ENCODE assay signal across 10 mouse cellular contexts in the genomic region with DNA sequence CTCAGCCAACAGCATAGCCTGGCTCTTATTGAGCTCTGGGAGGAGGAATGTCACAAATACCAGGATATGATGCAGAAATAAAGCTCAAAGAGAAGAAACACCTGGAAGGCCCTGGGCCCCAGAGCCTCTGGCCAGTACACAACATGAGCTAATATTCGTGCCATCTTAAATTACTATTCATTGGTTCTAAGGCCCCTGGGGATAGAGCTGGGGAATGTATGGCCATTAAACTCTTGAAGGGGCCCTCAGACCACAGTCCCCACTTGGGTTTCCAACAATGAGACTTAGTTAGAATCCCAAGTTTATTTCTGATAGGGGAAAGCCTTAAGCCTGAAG.
A peak's percentile ranks its signal among the peaks of the same experiment; 100 is the strongest.
DNase-seq lines count a peak whose midpoint lies in the region; ATAC-seq and TF ChIP-seq lines count a peak whose summit lies in the region.
"Had no signal": no experiment of that assay in that cellular context is flagged by ENCODE, and none has a peak within 500 bp of the region (broad histone marks: within the 10 kb centered on the region; RNA-seq: fewer than 3 reads in every experiment).

No protein-coding gene starts in this region.

- H3K4me2 ChIP-seq in hindbrain, embryonic 13.5 days, result 0 out of 2 replicates have a peak overlapping the region, but pooled peaks have one; percentile 11
- no peak overlapping the region for H3K4me2 ChIP-seq in hindbrain, embryonic 11.5 days (replicated peaks; ENCODE audit: low read depth, low read length)
- H3K4me2 ChIP-seq in lung, embryonic 16.5 days (ENCODE audit: low read depth, low read length), result no peak overlapping the region
- 0 out of 2 replicates have a peak overlapping the region, but pooled peaks have one; percentile 34 for H3K4me2 ChIP-seq in neural tube, embryonic 15.5 days

- no peak for ATAC-seq in hindbrain, embryonic 13.5 days (ENCODE audit: low FRiP score)
- no peak; the same call in 1 of the 2 replicates for ATAC-seq in hindbrain, embryonic 11.5 days (ENCODE audit: low FRiP score)
- peak; percentile 8; the same call in 1 of the 2 replicates for ATAC-seq in lung, embryonic 16.5 days (ENCODE audit: low read depth)
- 0 out of 2 replicates have a peak, but pooled peaks have one; percentile 30 for ATAC-seq in neural tube, embryonic 15.5 days (ENCODE audit: low FRiP score)

- H3K9me3 ChIP-seq in hindbrain, embryonic 13.5 days, result no peaks in the 10 kb centered on the region
- no peaks in the 10 kb centered on the region for H3K9me3 ChIP-seq in hindbrain, embryonic 11.5 days (ENCODE audit: control insufficient read depth, low read length)
- H3K9me3 ChIP-seq in lung, embryonic 16.5 days (ENCODE audit: control insufficient read depth, low read length), result no peaks in the 10 kb centered on the region; the same call in 1 of the 2 replicates
- no peaks in the 10 kb centered on the region for H3K9me3 ChIP-seq in neural tube, embryonic 15.5 days (replicated peaks)

- no peak for TF ChIP-seq CTCF in embryonic fibroblast, embryonic 13.5 days (IDR thresholded peaks at IDR 0.05; ENCODE audit: borderline replicate concordance, insufficient read depth, low read length)

- DNase-seq in hindbrain, embryonic 11.5 days (ENCODE audit: low spot score), result no peak
- DNase-seq in lung, postnatal 25 days (ENCODE audit: low spot score), result no peak
- no peak for DNase-seq in ovary, adult 18-20 months (ENCODE audit: low spot score)
- DNase-seq in embryo, embryonic 9.5 days (ENCODE audit: extremely low spot score), result no peak
- DNase-seq: cerebellum, postnatal 36 days; spleen, adult 18-20 months had no signal

- WGBS in hindbrain, embryonic 13.5 days, result 59% methylated on average over 1 of the region's 1 CpGs
- 52% methylated on average over 1 of the region's 1 CpGs for WGBS in hindbrain, embryonic 11.5 days
- 71% methylated on average over 1 of the region's 1 CpGs for WGBS in lung, embryonic 16.5 days
- WGBS in neural tube, embryonic 15.5 days, result 31% methylated on average over 1 of the region's 1 CpGs

- H3K9ac ChIP-seq in hindbrain, embryonic 13.5 days, result no peak overlapping the region
- no peak overlapping the region for H3K9ac ChIP-seq in hindbrain, embryonic 11.5 days (ENCODE audit: low read depth, low read length)
- H3K9ac ChIP-seq in lung, embryonic 16.5 days (ENCODE audit: low read length), result no peak overlapping the region
- H3K9ac ChIP-seq in neural tube, embryonic 15.5 days (replicated peaks), result no peak overlapping the region

- no peaks in the 10 kb centered on the region for H3K36me3 ChIP-seq in hindbrain, embryonic 13.5 days
- H3K36me3 ChIP-seq in hindbrain, embryonic 11.5 days (ENCODE audit: control insufficient read depth, insufficient read depth, low read length), result no peaks in the 10 kb centered on the region
- peaks cover under 1% of the 10 kb centered on the region; the same call in 1 of the 2 replicates for H3K36me3 ChIP-seq in lung, embryonic 16.5 days (ENCODE audit: control insufficient read depth, insufficient read depth, low read length)
- no peaks in the 10 kb centered on the region for H3K36me3 ChIP-seq in neural tube, embryonic 15.5 days

- H3K27me3 ChIP-seq in hindbrain, embryonic 13.5 days, result 0 out of 2 replicates have a peak, but pooled peaks cover 4% of the 10 kb centered on the region
- H3K27me3 ChIP-seq in hindbrain, embryonic 11.5 days (ENCODE audit: control insufficient read depth, insufficient read depth, low read length), result no peaks in the 10 kb centered on the region
- H3K27me3 ChIP-seq in lung, embryonic 16.5 days (ENCODE audit: control insufficient read depth, insufficient read depth, low read depth, low read length), result no peaks in the 10 kb centered on the region
- no peaks in the 10 kb centered on the region for H3K27me3 ChIP-seq in neural tube, embryonic 15.5 days (replicated peaks)

- no peak overlapping the region for H3K4me3 ChIP-seq in hindbrain, embryonic 13.5 days
- no peak overlapping the region for H3K4me3 ChIP-seq in hindbrain, embryonic 11.5 days (ENCODE audit: low read depth, low read length)
- H3K4me3 ChIP-seq in lung, embryonic 16.5 days (ENCODE audit: low read length), result no peak overlapping the region
- H3K4me3 ChIP-seq in embryonic fibroblast, embryonic 13.5 days (ENCODE audit: insufficient read depth, low read length), result no peak overlapping the region
- no peak overlapping the region for H3K4me3 ChIP-seq in neural tube, embryonic 15.5 days (replicated peaks)

- TF ChIP-seq POLR2A in embryonic fibroblast, embryonic 13.5 days (IDR thresholded peaks at IDR 0.05; ENCODE audit: low read depth, low read length), result no peak

- H3K4me1 ChIP-seq in hindbrain, embryonic 13.5 days (replicated peaks), result peaks cover 25% of the 10 kb centered on the region
- H3K4me1 ChIP-seq in hindbrain, embryonic 11.5 days (replicated peaks; ENCODE audit: control insufficient read depth, insufficient read depth, low read length), result no peaks in the 10 kb centered on the region
- H3K4me1 ChIP-seq in lung, embryonic 16.5 days (replicated peaks; ENCODE audit: control insufficient read depth, insufficient read depth, low read length), result peaks cover 42% of the 10 kb centered on the region
- H3K4me1 ChIP-seq in embryonic fibroblast, embryonic 13.5 days (ENCODE audit: control insufficient read depth, insufficient read depth, low read length), result peaks cover 15% of the 10 kb centered on the region
- H3K4me1 ChIP-seq in neural tube, embryonic 15.5 days, result peaks cover 24% of the 10 kb centered on the region

- H3K27ac ChIP-seq in hindbrain, embryonic 13.5 days, result peak overlapping the region; percentile 74; the same call in 1 of the 2 replicates
- no peak overlapping the region for H3K27ac ChIP-seq in hindbrain, embryonic 11.5 days (ENCODE audit: low read depth, low read length)
- H3K27ac ChIP-seq in lung, embryonic 16.5 days (ENCODE audit: low read length), result peak overlapping the region; percentile 70
- H3K27ac ChIP-seq in embryonic fibroblast, embryonic 13.5 days (ENCODE audit: insufficient read depth, low read length), result peak overlapping the region; percentile 48; the same call in 1 of the 2 replicates
- peak overlapping the region; percentile 45 for H3K27ac ChIP-seq in neural tube, embryonic 15.5 days (replicated peaks)

Comparison
In these comparisons a context has a peak if more than half of its experiments do, and no peak if none do; other contexts are left out.
1. H3K4me2 ChIP-seq: peak in hindbrain, embryonic 13.5 days (single experiment) and neural tube, embryonic 15.5 days (single experiment); none in hindbrain, embryonic 11.5 days (single experiment) and lung, embryonic 16.5 days (single experiment).
2. ATAC-seq: peak in lung, embryonic 16.5 days (single experiment) and neural tube, embryonic 15.5 days (single experiment); none in hindbrain, embryonic 13.5 days (single experiment) and hindbrain, embryonic 11.5 days (single experiment).